Mouse (Mus musculus): ENCODE measurements at regions not wholly inside any gene's neighbourhood (a gene's known extent, or its start where the extent isn't known, plus 50 kb on each side); places are given as distances from the start of the nearest gene placed in this dataset.

DNA sequence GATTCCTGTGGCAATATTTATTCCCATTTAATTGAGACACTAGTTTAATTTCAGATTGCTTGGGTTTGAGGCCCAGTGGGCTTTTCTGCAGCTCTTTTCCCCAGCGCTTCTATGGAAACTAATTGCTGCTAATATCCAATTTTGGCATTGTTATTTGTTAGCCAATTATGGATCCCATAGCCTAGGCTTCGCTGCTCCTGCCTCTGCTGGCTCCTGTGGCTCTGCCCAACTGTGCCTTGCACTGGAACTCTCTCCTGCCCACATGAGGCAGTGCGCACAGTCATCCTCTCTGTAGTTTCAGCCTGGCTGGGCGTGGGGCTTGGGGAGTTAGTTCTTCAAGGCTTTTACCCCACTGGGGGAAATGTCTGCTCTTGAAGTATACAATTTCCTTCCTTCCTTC, 491.8 kb downstream of the Prss52 start:
- TF ChIP-seq EP300 (IDR thresholded peaks at IDR 0.05; ENCODE audit: low read depth): no peak
- TF ChIP-seq CTCF (IDR thresholded peaks at IDR 0.05; ENCODE audit: low read depth): no peak
